Mouse (Mus musculus) testis, adult 2 months (tissue): ENCODE data around the gene 4933405L10Rik.

Experiments used
- CTCF ChIP-seq: fragments of 200-500 bp; IDR thresholded peaks from 2 replicates; pipeline ENCODE4 v1.5.1; 2012; ENCODE audit warnings: low read depth, mild to moderate bottlenecking, inconsistent platforms, low read length, moderate library complexity; ENCODE audit not compliant: control insufficient read depth, insufficient read depth, insufficient replicate concordance
- POLR2A ChIP-seq: fragments of 200-500 bp; IDR thresholded peaks from 2 replicates; pipeline ENCODE4 v1.6.1; 2012; ENCODE audit warnings: low read depth, mild to moderate bottlenecking, inconsistent platforms, low read length, moderate library complexity; ENCODE audit not compliant: control insufficient read depth

- no peak for TF ChIP-seq CTCF
- TF ChIP-seq POLR2A, result no peak; the same call in 1 of the 2 replicates
Measured at GRCm38 (mm10) chr8:105702731-105703415, 4.6 kb upstream of the 4933405L10Rik start.
